Mouse (Mus musculus) liver, postnatal 0 days (tissue): Measurements from ENCODE around the gene Pxn. TPM values are rescaled to one million over a fixed set of nuclear protein-coding genes. Genes with fewer than 3 reads are reported as not detected.

Experiments
- ATAC-seq: fragments of 200-750 bp; cut with Nextera tagmentation; 2 replicates; pipeline ENCODE4 v1.8.0; 2017; ENCODE audit warnings: mild to moderate bottlenecking, moderate library complexity
- DNase-seq: peaks from one replicate; pipeline ENCODE4 v3.0.0-alpha.2; 2016
- H3K27ac ChIP-seq: fragments of 300-500 bp; sonication (generic); 2 replicates; pipeline ENCODE4 v1.5.1; 2014; ENCODE audit warnings: antibody characterized with exemption, moderate library complexity, mild to moderate bottlenecking, low read depth
- H3K27me3 ChIP-seq: fragments of 300-500 bp; sonication (generic); 2 replicates; pipeline ENCODE4 v1.6.1; 2014; ENCODE audit warnings: low read length, control low read depth, mixed read lengths; ENCODE audit not compliant: insufficient read depth
- H3K36me3 ChIP-seq: fragments of 300-500 bp; sonication (generic); replicated peaks from 2 replicates; pipeline ENCODE4 v1.6.1; 2014; ENCODE audit warnings: mild to moderate bottlenecking, control low read depth, low read length, moderate library complexity, mixed read lengths; ENCODE audit not compliant: insufficient read depth
- H3K4me1 ChIP-seq: fragments of 300-500 bp; sonication (generic); 2 replicates; pipeline ENCODE4 v1.6.1; 2014; ENCODE audit warnings: antibody characterized with exemption, mild to moderate bottlenecking, control low read depth; ENCODE audit not compliant: insufficient read depth
- H3K4me2 ChIP-seq: fragments of 300-500 bp; sonication (generic); 2 replicates; pipeline ENCODE4 v1.6.1; 2014; ENCODE audit warnings: low read depth, mild to moderate bottlenecking, low read length, moderate library complexity, mixed read lengths
- H3K4me3 ChIP-seq: fragments of 300-500 bp; sonication (generic); 2 replicates; pipeline ENCODE4 v1.5.1; 2014; ENCODE audit warnings: low read depth, low read length
- H3K9ac ChIP-seq: fragments of 300-500 bp; sonication (generic); replicated peaks from 2 replicates; pipeline ENCODE4 v1.6.1; 2014; ENCODE audit warnings: mild to moderate bottlenecking, moderate library complexity
- H3K9me3 ChIP-seq: fragments of 300-500 bp; sonication (generic); 2 replicates; pipeline ENCODE4 v1.6.1; 2016; ENCODE audit warnings: mild to moderate bottlenecking, control low read depth, low read length, mixed read lengths
- CTCF ChIP-seq: sonication (generic); IDR thresholded peaks from 2 replicates; pipeline ENCODE4 v1.5.1; 2016; ENCODE audit warnings: antibody characterized with exemption, low read depth
- EP300 ChIP-seq: IDR thresholded peaks from 2 replicates; pipeline ENCODE4 v1.6.1; 2016; ENCODE audit warnings: antibody characterized with exemption, low read depth, mild to moderate bottlenecking
- WGBS: fragments of 180-500 bp; shearing (Covaris S2); extraction: QIAGEN DNeasy Blood & Tissue Kit; methylation state at CpG from one replicate; pipeline ENCODE4 v1.1.7; 2014; ENCODE audit not compliant: insufficient replicate concordance; 5-methylcytosine and 5-hydroxymethylcytosine counted together
- polyA plus RNA-seq: library from polyadenylated mRNA; unstranded; fragments of >200 nt; fragmentation: Nextera tagmentation; extraction: Ambion mirVana; gene quantifications from 2 replicates; pipeline ENCODE4 v1.2.1, GENCODE M21; 2015

Gene Pxn
- polyA plus RNA-seq, 1 experiment from 2014 or later, result 14.9 TPM

GRCm38 (mm10) chr5:115547014-115547413 is 40.5 kb downstream of the Pxn start:
- no peak for TF ChIP-seq EP300
- no peak for TF ChIP-seq CTCF
- Histone ChIP-seq H3K4me2 (no peak overlapping the region), H3K27me3 (no peaks in the 10 kb centered on the region), H3K9ac (no peak overlapping the region), H3K27ac (no peak overlapping the region), H3K36me3 (peaks cover 63% of the 10 kb centered on the region), H3K4me3 (no peak overlapping the region), H3K9me3 (no peaks in the 10 kb centered on the region), H3K4me1 (peaks cover 28% of the 10 kb centered on the region)
- WGBS, result 72% methylated on average over 6 of the region's 6 CpGs
- no peak for ATAC-seq
- DNase-seq, result no peak

- TF ChIP-seq CTCF (no peak), EP300 (no peak)
- Histone ChIP-seq H3K4me3 (no peak overlapping the region), H3K9me3 (no peaks in the 10 kb centered on the region), H3K9ac (no peak overlapping the region), H3K4me2 (no peak overlapping the region), H3K27me3 (no peaks in the 10 kb centered on the region), H3K27ac (no peak overlapping the region), H3K4me1 (peaks cover 24% of the 10 kb centered on the region), H3K36me3 (peaks cover 67% of the 10 kb centered on the region)
- WGBS, result 84% methylated on average over 7 of the region's 7 CpGs
- DNase-seq, result no peak
- no peak for ATAC-seq
Observed at GRCm38 (mm10) chr5:115547421-115547820, 40.9 kb downstream of the Pxn start.

- TF ChIP-seq CTCF (no peak), EP300 (no peak)
- WGBS, result 86% methylated on average over 18 of the region's 18 CpGs
Observed at GRCm38 (mm10) chr5:115548501-115549285, 42.2 kb downstream of the Pxn start.

GRCm38 (mm10) chr5:115550482-115551005 is 44.1 kb downstream of the Pxn start:
- no peak overlapping the region for H3K9ac ChIP-seq
- H3K4me1 ChIP-seq, result no peaks in the 10 kb centered on the region; the same call in 1 of the 2 replicates
- H3K4me2 ChIP-seq, result no peak overlapping the region
- H3K27me3 ChIP-seq, result no peaks in the 10 kb centered on the region
- DNase-seq (no peak), ATAC-seq (no peak)
- H3K9me3 ChIP-seq, result no peaks in the 10 kb centered on the region
- TF ChIP-seq EP300, result no peak
- TF ChIP-seq CTCF, result no peak
- H3K27ac ChIP-seq, result no peak overlapping the region
- peaks cover 84% of the 10 kb centered on the region for H3K36me3 ChIP-seq
- 78% methylated on average over 11 of the region's 11 CpGs for WGBS
- no peak overlapping the region for H3K4me3 ChIP-seq

More at GRCm38 (mm10) chr5:115548501-115549285, 42.2 kb downstream of the Pxn start:
- Histone ChIP-seq H3K27ac (no peak overlapping the region), H3K4me1 (peaks cover 12% of the 10 kb centered on the region), H3K27me3 (no peaks in the 10 kb centered on the region), H3K9me3 (no peaks in the 10 kb centered on the region), H3K9ac (no peak overlapping the region), H3K4me2 (no peak overlapping the region), H3K36me3 (peaks cover 78% of the 10 kb centered on the region), H3K4me3 (no peak overlapping the region)
- no peak for DNase-seq
- no peak for ATAC-seq

DNA sequence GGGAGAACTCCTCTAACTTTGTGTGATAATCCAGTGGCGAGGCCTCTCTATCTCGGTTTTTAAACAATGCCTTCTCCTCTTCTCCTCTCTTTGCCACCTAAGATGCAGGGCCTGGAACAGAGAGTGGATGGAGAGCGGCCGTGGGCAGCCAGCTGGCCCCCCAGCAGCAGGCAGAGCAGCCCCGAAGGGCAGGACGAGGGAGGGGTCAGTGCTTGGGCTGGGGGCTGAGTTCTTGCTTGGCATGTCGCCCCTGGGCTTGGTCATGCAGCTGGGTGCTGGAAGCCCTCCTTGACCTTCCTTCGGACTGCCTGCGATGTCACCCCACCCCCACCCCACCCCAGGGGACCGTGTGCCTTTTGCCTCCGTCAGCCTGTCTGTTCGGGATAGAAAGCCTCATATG is 44.9 kb downstream of the Pxn start:
- Histone ChIP-seq H3K4me3 (no peak overlapping the region), H3K36me3 (peaks cover 76% of the 10 kb centered on the region), H3K27me3 (no peaks in the 10 kb centered on the region), H3K27ac (no peak overlapping the region), H3K4me2 (no peak overlapping the region), H3K4me1 (peaks cover 4% of the 10 kb centered on the region), H3K9me3 (no peaks in the 10 kb centered on the region), H3K9ac (no peak overlapping the region)
- DNase-seq, result no peak
- TF ChIP-seq CTCF (no peak), EP300 (no peak)
- ATAC-seq, result no peak
- WGBS, result 84% methylated on average over 12 of the region's 12 CpGs

GRCm38 (mm10) chr5:115551799-115552198 is 45.3 kb downstream of the Pxn start:
- Histone ChIP-seq H3K9me3 (no peaks in the 10 kb centered on the region), H3K27me3 (no peaks in the 10 kb centered on the region), H3K4me2 (no peak overlapping the region), H3K36me3 (peaks cover 72% of the 10 kb centered on the region), H3K4me3 (no peak overlapping the region), H3K27ac (no peak overlapping the region), H3K4me1 (peaks cover 4% of the 10 kb centered on the region), H3K9ac (no peak overlapping the region)
- 83% methylated on average over 13 of the region's 13 CpGs for WGBS
- no peak for TF ChIP-seq EP300
- TF ChIP-seq CTCF, result no peak
- DNase-seq (no peak), ATAC-seq (no peak)
